Mouse (Mus musculus): ENCODE results near the gene Kif14.

DNA sequence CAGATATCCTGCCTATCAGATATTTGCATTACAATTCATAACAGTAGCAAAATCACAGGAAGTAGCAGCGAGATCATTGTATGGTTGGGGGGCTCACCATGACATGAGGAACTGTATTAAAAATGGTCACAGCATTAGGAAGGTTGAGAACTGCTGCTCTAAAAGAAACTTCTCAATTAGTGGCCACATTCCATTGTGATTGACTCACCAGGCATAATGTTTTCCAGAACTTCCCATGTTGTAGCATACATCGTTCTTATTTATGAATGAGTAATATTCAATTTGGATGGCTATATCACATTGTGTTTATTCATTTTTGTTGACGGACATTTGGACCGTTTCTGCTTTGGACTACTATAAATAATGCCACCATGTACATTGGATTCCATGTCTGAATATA, 101.5 kb downstream of the Kif14 start:
- TF ChIP-seq CTCF (IDR thresholded peaks at IDR 0.05; ENCODE audit: control insufficient read depth, insufficient read depth, insufficient replicate concordance, low read depth, low read length), result no peak
- TF ChIP-seq POLR2A (IDR thresholded peaks at IDR 0.05; ENCODE audit: control insufficient read depth, low read depth, low read length), result no peak

All from testis, adult 2 months (tissue).